Mouse (Mus musculus) gastrocnemius, postnatal 4 days (tissue): ENCODE results near the gene Antxr2. TPM values are rescaled to one million over a fixed set of nuclear protein-coding genes. Genes with fewer than 3 reads are reported as not detected.

Source experiments
- DNase-seq, 2 experiments: peaks; one replicate each; pipeline ENCODE4 v3.0.0; 2021 to 2022; ENCODE audit warnings: low spot score in 2 of 2, mixed read lengths in 2 of 2
- total RNA-seq, 2 experiments: library from RNA; stranded (reverse); gene quantifications; 2 replicates each; pipeline ENCODE4 v1.2.3; 2021

The Antxr2 gene
- total RNA-seq, 2 experiments from 2014 or later: 52.8 to 56.1 TPM

GRCm38 (mm10) chr5:97842016-97842415 is 188.8 kb downstream of the Antxr2 start:
- DNase-seq: no peak

DNA sequence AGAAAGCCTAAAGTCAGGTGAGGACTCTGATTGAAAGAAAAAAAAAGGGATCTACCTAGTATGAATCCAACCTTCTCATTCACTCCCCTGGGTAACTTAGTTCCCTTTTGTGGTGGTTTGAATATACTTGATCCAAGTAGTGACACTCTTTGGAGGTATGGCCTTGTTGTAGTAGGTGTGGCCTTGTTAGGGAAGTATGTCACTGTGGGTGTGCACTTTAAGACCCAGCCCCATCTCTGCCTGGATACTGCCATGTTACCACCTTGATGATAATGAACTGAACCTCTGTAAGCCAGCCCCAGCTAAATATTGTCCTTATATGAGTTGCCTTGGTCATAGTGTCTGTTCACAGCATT is 190.9 kb downstream of the Antxr2 start:
- DNase-seq: no peak

- DNase-seq: no peak
These were observed 191.4 kb downstream of the Antxr2 start for GRCm38 (mm10) chr5:97839271-97839923.

DNA sequence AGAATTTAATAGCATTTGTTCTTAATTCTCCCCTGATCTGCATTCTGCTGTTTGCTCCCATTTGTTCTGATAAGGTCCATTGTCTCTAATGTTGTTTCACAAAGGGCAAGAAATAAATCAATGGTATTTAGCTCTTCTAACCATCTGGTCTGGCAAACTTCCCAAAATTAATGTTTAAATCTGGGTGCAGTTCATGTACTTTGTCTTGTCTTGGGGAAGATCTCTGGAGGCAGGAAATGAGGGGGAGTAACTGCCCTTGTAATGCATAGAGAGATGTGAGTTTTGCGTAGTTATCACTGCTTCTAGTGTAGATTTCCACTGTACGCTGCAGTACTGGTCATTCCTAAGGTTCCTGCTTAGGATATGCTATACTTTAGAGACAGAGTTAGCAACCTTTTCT is 193.5 kb downstream of the Antxr2 start:
- no peak for DNase-seq

- DNase-seq: no peak
These were observed 195.4 kb downstream of the Antxr2 start for GRCm38 (mm10) chr5:97835418-97835817.

- DNase-seq: peak; percentile 23 to 69
These were observed 196.1 kb downstream of the Antxr2 start for GRCm38 (mm10) chr5:97834770-97835169.

Other genes starting within 250 kb of the Antxr2 start
- 1 to 10 TPM; 2.5 to 3.1 TPM for gene Prdm8, start 136.2 kb upstream of the Antxr2 start, total RNA-seq
- gene Fgf5, start 223.1 kb upstream of the Antxr2 start, total RNA-seq: 1 to 10 TPM; 2.2 to 4.1 TPM